Mouse (Mus musculus) ovary, adult 18-20 months (tissue): Measurements from ENCODE around the gene Cdpf1.

Source experiments
- DNase-seq: peaks from one replicate; pipeline ENCODE4 v3.0.0; 2022; ENCODE audit warnings: low spot score, mixed read lengths

The Cdpf1 gene

DNA sequence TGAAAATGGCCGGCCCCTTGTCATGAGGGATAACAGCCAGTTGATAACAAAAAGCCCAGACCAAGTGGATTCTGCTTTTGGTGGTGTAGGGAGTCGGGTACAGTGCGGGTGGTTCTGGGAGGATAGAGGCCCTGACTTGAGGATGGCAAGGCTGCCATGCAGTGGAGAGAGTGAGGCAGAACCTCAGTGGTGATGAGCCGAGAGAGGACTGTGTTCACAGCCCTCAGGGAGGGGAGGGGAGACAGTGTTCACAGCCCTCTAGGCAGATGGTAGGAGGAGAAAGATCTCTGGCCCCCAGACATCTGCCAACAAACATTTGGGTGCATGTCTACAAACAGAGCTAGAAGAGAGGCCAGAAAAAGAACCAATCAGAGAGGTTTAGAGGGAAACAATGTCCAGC, 48.7 kb downstream of the Cdpf1 start:
- no peak for DNase-seq

DNA sequence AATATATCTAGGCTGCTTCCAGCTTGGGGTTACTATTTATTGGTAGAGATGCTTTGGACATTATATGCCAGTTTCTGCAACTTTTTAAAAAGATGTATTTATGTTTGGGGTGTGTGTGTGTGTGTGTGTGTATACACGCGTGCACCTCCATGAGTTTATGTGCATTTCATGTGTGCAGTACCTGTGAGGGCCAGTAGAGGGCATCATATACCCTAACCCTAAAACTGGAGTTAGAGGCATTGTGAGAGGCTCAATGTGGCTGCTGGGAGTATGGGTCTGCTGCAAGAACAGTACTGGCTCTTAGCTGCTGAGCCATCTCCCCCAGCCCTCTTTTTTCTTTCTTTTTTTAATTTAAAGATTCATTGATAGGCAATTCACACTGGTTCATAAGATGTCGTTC, 53.7 kb downstream of the Cdpf1 start:
- no peak for DNase-seq
